ENCODE assay signal across 8 mouse cellular contexts in genomic region chr8:121346862-121347261, GRCm38 (mm10).
A peak's percentile ranks its signal among the peaks of the same experiment; 100 is the strongest.
DNase-seq lines count a peak whose midpoint lies in the region.

No protein-coding gene starts in this region.

- intact Hi-C loops in heart, postnatal 10 days (cut with DNase I), result no loop called here

- DNase-seq in cerebellum, adult 11-12 months, result peak; percentile 13
- DNase-seq in cerebellum, postnatal 4 days (ENCODE audit: low spot score in 2 of 2), result no peak
- DNase-seq in adrenal gland, postnatal 25 days, result peak; percentile 23
- DNase-seq in heart, postnatal 10 days, result peak; percentile 61 to 73
- DNase-seq in lung, adult 18-20 months, result peak; percentile 51 to 52
- no peak for DNase-seq in frontal cortex, postnatal 14 days (ENCODE audit: low spot score in 2 of 2)
- DNase-seq in thymus, postnatal 10 days (ENCODE audit: low spot score in 2 of 2), result no peak
- DNase-seq in frontal cortex, adult 2 months (ENCODE audit: extremely low spot score in 1 of 2, low spot score in 1 of 2), result no peak

Comparison
In these comparisons a context has a peak if more than half of its experiments do, and no peak if none do; other contexts are left out.
1. DNase-seq: peak in cerebellum, adult 11-12 months (single experiment), adrenal gland, postnatal 25 days (single experiment), heart, postnatal 10 days (2 of 2) and lung, adult 18-20 months (2 of 2); none in cerebellum, postnatal 4 days (0 of 2), frontal cortex, postnatal 14 days (0 of 2), thymus, postnatal 10 days (0 of 2) and frontal cortex, adult 2 months (0 of 2).